Mouse (Mus musculus) cerebral cortex, adult 2 months (tissue): ENCODE data around the gene Kcnj9.

Experiments used
- WGBS: fragments of 180-500 bp; shearing (Covaris S2); methylation state at CpG from one replicate; pipeline ENCODE4 v1.1.7; 2018; 5-methylcytosine and 5-hydroxymethylcytosine counted together

Gene Kcnj9

GRCm38 (mm10) chr1:172312768-172313561, 16.2 kb downstream of the Kcnj9 start:
- WGBS: 3% methylated on average over 16 of the region's 16 CpGs

GRCm38 (mm10) chr1:172311921-172312767, 17.0 kb downstream of the Kcnj9 start:
- WGBS: under 1% methylated on average over 48 of the region's 55 CpGs

DNA sequence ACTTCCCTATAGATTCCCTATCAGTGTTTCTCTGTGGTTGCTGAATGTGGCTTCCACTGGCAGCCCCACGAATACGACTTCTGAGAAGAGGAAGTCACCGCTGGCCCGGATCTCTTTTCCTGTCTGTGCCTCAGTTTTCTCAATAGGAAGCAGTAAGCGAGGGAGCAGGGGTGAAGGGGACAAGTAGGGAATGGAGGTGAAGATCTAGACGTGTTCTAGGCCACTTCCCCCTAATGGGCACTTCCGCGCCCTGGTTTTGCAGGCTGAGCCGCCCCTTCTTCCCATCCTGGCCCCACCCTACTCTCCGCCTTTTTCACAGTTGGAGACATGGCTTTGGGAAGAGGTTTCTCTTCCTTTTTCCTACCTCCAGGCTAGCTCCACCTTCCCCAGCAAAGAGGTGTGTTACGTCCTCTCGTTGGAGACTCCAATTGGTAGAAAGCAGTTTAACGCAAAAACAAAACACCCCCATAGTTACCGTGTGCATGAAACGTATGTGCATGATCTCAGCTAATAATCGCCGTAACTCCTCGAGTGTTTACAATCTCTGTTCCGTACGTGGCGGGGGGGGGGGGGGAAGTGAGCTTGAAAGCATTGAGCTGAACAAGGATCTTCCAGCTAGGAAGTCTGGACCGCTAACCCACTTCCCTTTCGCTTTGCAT, 17.7 kb downstream of the Kcnj9 start:
- 12% methylated on average over 23 of the region's 23 CpGs for WGBS

GRCm38 (mm10) chr1:172309699-172310398, 19.3 kb downstream of the Kcnj9 start:
- under 1% methylated on average over 14 of the region's 14 CpGs for WGBS

DNA sequence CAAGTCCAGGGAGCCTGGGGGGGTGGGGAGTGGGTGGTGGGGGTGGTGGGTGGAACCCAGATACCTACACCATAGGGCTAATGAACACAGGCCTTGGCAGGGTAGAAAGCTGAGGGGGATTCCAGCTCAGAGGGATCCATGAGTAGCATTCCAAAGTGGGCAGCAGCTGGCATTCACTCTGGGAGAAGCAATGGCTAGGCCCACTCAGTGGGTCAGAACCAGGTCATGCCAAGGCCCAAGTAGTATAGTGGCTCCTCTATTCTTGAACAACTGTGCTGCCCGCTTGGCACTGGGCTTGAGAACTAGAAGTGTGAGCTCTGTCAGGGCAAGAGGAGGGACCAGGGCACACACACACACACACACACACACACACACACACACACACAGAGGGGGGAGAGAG, 20.7 kb downstream of the Kcnj9 start:
- 60% methylated on average over 1 of the region's 1 CpGs for WGBS

- 64% methylated on average over 10 of the region's 10 CpGs for WGBS
These were observed 21.2 kb downstream of the Kcnj9 start for GRCm38 (mm10) chr1:172307936-172308335.

- WGBS: 31% methylated on average over 6 of the region's 6 CpGs
These were observed 22.2 kb downstream of the Kcnj9 start for GRCm38 (mm10) chr1:172306885-172307284.

- WGBS: 67% methylated on average over 4 of the region's 4 CpGs
These were observed 22.9 kb downstream of the Kcnj9 start for GRCm38 (mm10) chr1:172306196-172306595.

DNA sequence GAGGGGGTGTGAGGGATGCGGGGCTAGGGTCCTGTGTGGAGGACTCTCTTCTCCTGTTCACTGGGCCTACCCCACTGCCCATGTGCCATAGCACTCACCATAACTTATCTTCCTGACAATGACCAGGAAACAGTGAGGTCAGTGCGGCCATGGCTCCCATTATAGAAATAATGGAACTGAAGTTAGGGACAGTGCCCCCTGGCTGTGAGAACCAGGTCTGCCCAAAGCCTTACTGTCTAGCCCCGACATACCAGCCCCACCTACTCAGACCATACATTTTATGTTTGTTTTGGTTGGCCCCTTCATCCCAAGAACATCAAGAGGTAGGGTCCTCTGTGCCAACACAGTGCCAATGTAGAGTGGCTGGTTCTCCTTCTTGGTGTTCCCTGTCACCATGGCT, 23.5 kb downstream of the Kcnj9 start:
- 83% methylated on average over 3 of the region's 3 CpGs for WGBS

GRCm38 (mm10) chr1:172305153-172305552, 24.0 kb downstream of the Kcnj9 start:
- WGBS: 88% methylated on average over 2 of the region's 2 CpGs

GRCm38 (mm10) chr1:172304443-172304842, 24.7 kb downstream of the Kcnj9 start:
- WGBS: 53% methylated on average over 6 of the region's 6 CpGs

DNA sequence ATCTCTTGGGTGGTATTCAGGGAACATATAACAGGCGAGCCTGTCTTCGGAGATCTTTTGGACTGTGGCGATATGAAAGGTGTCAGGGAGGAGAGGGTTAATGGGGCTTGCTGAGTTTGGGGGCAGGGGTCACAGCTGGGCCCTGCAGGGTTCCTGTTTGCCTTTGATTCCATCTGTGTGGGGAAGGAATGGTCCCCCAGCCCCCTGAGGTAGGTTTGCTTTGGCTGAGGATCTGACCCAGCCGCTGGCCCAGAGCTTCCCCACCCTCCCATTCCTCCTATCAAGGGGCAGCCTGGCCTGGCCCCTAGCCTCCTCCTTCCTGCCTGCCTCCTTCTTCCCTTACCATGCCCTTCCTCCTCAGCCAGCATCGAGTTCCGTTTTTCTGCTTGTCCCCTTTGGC, 26.3 kb downstream of the Kcnj9 start:
- WGBS: 54% methylated on average over 6 of the region's 6 CpGs

GRCm38 (mm10) chr1:172302311-172302710, 26.8 kb downstream of the Kcnj9 start:
- 69% methylated on average over 3 of the region's 3 CpGs for WGBS

GRCm38 (mm10) chr1:172301180-172301579, 27.9 kb downstream of the Kcnj9 start:
- WGBS: 27% methylated on average over 12 of the region's 12 CpGs

GRCm38 (mm10) chr1:172300247-172300646, 28.9 kb downstream of the Kcnj9 start:
- WGBS: 51% methylated on average over 5 of the region's 5 CpGs

- 35% methylated on average over 7 of the region's 7 CpGs for WGBS
These were observed 29.6 kb downstream of the Kcnj9 start for GRCm38 (mm10) chr1:172299528-172299927.

DNA sequence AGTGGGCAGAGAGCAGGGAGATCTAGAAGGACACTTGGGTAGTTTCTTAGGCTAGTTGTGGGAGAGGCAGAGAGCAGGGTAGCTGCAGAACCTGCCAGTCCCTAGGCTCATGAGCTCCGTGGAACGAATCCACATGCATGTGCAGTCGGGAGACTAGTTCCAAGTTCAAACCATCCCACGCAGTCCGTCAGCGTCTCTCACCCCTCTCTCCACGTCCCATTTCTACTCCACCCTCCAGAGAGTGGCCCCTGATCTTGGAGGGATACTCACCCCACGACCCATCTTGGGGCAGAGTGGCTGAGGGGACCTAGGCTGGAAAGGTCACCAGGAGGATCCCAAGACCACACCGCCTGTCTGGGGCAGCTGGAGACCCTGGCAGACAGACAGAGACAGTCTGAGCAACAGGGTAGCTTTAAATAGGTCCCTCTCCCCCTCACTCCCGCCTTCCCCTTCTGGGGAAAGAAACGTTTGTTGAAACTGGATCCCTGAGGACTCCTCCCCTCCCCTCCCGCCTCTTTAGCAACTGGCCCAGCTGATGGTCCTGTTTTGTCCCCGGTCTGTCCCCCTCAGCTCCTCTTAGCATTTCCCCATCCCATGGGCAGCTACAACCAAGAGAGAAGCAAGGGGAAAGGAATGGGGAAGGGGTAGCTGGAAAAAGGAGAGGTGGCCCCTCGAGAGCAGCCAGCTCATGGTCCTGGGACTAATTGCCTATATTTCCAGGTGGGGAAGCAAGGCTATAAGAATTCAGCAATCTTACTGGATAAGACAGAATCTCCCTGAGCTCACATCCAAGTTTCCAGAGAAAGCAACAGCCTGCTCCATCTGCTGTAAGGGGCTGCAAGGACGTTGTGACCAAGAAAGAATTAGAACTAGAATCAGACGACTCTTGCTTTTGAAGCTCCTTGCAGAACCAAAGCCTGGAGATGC, 31.2 kb downstream of the Kcnj9 start, which contains the start of gene Atp1a2:
TSS of gene Atp1a2 (minus strand) at position 454 of the 927 bp plus-strand sequence.
- WGBS: 23% methylated on average over 16 of the region's 16 CpGs

DNA sequence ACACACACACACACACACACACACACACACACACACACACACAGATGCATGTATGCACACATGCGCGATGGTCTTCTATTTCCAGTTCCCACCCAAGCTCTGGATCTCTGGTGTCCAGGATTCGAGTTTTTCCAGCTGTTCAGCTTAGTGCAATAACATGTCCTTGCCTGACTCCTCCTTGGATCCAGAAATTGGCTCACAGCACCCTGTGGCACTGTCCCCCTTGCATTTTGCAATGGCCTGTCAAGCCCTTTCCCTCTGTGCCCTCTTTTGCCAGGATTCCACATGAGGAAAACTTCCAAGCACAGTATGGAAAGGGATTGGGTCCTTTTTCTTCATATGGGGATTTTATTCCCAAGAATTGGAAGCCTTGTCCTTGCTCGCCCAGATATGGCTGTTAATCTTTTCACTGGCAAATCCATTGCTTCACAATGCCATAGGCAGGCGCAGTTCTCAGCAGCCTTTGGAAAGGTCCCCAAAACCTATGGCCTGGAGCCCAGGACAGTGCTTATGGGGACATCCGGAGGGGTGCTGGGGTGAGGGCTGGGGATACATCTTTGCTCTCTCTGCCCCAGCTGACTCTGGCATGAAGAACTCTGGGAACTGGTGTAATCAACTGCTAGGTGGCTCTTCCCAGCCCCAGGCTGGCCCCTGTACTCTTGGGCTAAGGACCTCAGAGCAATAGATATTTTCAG, 32.2 kb downstream of the Kcnj9 start:
- 44% methylated on average over 6 of the region's 6 CpGs for WGBS

DNA sequence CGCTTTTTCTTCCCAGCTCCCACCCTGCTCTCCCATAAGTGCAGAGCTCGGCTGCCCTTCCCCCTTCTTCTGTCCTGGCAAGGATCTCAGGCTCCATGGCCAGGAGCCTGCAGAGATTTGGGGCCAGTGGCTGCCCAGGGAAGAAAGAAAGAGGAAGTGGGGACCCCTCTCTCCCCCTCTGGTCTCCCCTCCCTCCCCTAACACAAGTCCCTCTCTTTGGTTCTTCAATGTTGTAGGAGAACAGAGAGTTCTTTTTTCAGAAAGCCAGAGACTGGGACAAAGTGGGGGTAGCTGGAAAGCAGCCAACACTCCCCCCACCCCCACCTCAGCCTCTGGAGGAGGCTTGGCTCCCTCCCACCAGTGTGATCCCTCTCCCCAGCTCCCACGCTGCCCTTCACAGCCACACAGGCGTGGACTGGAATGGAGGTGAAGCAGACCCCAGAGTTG, 33.3 kb downstream of the Kcnj9 start:
- WGBS: 58% methylated on average over 4 of the region's 4 CpGs

- 52% methylated on average over 11 of the region's 11 CpGs for WGBS
These were observed 35.7 kb downstream of the Kcnj9 start for GRCm38 (mm10) chr1:172293449-172293848.
